Mouse (Mus musculus) heart, adult 2 months (tissue): ENCODE results near the gene Ccdc8.
"Not testable (repeated sequence)": the region's sequence is repeated elsewhere in the genome, so short reads cannot be mapped to it uniquely, and the experiment has no call there.

Experiments used
- CTCF ChIP-seq: fragments of 200-600 bp; IDR thresholded peaks from 2 replicates; pipeline ENCODE4 v1.8.1; 2022; ENCODE audit warnings: antibody characterized with exemption, mild to moderate bottlenecking, moderate library complexity
- POLR2A ChIP-seq: fragments of 200-500 bp; IDR thresholded peaks from 2 replicates; pipeline ENCODE4 v1.6.1; 2011; ENCODE audit warnings: mild to moderate bottlenecking, low read depth, low read length, control low read depth; ENCODE audit not compliant: insufficient read depth

- TF ChIP-seq CTCF, POLR2A: not testable (repeated sequence)
Observed at GRCm38 (mm10) chr7:16953776-16954175, 38.7 kb upstream of the Ccdc8 start.
